Comparison of ENCODE assay signal across 24 mouse cellular contexts in genomic region chr13:93406855-93407254, GRCm38 (mm10).
"Had no signal": no experiment of that assay in that cellular context is flagged by ENCODE, and none has a peak within 500 bp of the region (broad histone marks: within the 10 kb centered on the region; RNA-seq: fewer than 3 reads in every experiment).

No protein-coding gene starts in this region.

- DNase-seq: gastrocnemius, postnatal 14 days; gastrocnemius, postnatal 36 days; heart, adult 11 months; heart, adult 2 months; heart, postnatal 14 days; heart, postnatal 36 days; kidney, adult 11 months; kidney, adult 2 months; kidney, adult 9 months; kidney, postnatal 10 days; kidney, postnatal 25 days; kidney, postnatal 4 days had no signal

- H3K9me3 ChIP-seq: heart, embryonic 13.5 days; heart, embryonic 15.5 days; hindbrain, embryonic 13.5 days; hindbrain, embryonic 15.5 days; kidney, embryonic 15.5 days; limb, embryonic 10.5 days; limb, embryonic 12.5 days had no signal

- ATAC-seq: intestine, embryonic 16.5 days had no signal

- H3K4me1 ChIP-seq: hindbrain, embryonic 13.5 days; hindbrain, embryonic 15.5 days; kidney, embryonic 15.5 days; limb, embryonic 10.5 days; limb, embryonic 12.5 days had no signal

- H3K9ac ChIP-seq: heart, embryonic 13.5 days; heart, embryonic 15.5 days; hindbrain, embryonic 13.5 days; hindbrain, embryonic 15.5 days; kidney, embryonic 15.5 days; limb, embryonic 12.5 days had no signal

- H3K27ac ChIP-seq: heart, adult 2 months; heart, embryonic 13.5 days; heart, embryonic 15.5 days; hindbrain, embryonic 13.5 days; hindbrain, embryonic 15.5 days; hindbrain, postnatal 0 days; kidney, embryonic 15.5 days; layer of hippocampus, adult 2 months; left cerebral cortex, adult 2 months; limb, embryonic 10.5 days; limb, embryonic 12.5 days had no signal

- H3K4me2 ChIP-seq: heart, embryonic 11.5 days; heart, embryonic 13.5 days; heart, embryonic 15.5 days; hindbrain, embryonic 13.5 days; hindbrain, embryonic 15.5 days; kidney, embryonic 15.5 days; limb, embryonic 12.5 days had no signal

- H3K27me3 ChIP-seq: heart, embryonic 13.5 days; heart, embryonic 15.5 days; hindbrain, embryonic 13.5 days; hindbrain, embryonic 15.5 days; kidney, embryonic 15.5 days; limb, embryonic 12.5 days had no signal

- H3K4me3 ChIP-seq: heart, adult 2 months; heart, embryonic 13.5 days; heart, embryonic 15.5 days; hindbrain, embryonic 13.5 days; hindbrain, embryonic 15.5 days; kidney, embryonic 15.5 days; layer of hippocampus, adult 2 months; left cerebral cortex, adult 2 months; limb, embryonic 10.5 days; limb, embryonic 12.5 days had no signal
